Mouse (Mus musculus) right cerebral cortex, adult 18-20 months (tissue): Measurements from ENCODE around the gene Stam.
"Not testable (repeated sequence)": the region's sequence is repeated elsewhere in the genome, so short reads cannot be mapped to it uniquely, and the experiment has no call there.

ENCODE experiments used
- DNase-seq: peaks from one replicate; pipeline ENCODE4 v3.0.0; 2022; ENCODE audit warnings: mixed read lengths

Gene Stam

DNA sequence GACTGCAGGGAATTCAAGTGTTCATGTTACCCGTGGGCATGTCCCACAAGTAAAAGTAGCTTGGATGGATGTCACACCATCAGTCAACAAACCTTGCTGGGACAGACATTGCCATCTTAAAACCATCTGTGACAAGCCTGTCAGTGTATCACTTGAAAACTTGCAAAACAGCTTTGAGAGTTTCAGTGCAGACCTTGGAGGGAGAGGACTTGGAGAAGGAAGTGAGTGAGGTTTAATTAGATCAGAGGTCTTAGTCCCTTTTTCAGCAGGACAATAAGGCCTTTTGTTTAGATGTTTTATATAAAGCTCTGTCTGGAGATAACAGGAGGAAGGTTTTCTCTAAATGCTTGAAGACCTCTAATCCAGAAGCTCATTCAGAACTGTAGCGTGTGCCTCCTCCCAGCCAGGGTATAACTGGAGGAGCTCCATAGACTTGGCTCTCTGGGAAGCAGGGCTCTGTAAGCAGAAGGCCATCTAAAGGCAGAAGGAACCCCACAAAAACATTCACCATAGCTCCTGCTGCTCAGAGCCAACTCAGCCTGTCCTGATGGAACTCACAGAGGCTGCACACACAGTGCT, 124.5 kb downstream of the Stam start:
- DNase-seq = not testable (repeated sequence)
